ENCODE assay signal across 7 mouse cellular contexts in genomic region chr11:57644245-57645017, GRCm38 (mm10). TPM values are rescaled to one million over a fixed set of nuclear protein-coding genes. Genes with fewer than 3 reads are reported as not detected.
DNase-seq lines count a peak whose midpoint lies in the region; ATAC-seq and TF ChIP-seq lines count a peak whose summit lies in the region.

No protein-coding gene starts in this region.

- peak; percentile 53 for ATAC-seq in embryonic facial prominence, embryonic 11.5 days (replicated peaks; ENCODE audit: insufficient number of reproducible peaks, low FRiP score, low TSS enrichment, low read depth)
- peak; percentile 10; the same call in 1 of the 2 replicates for ATAC-seq in heart, embryonic 14.5 days (ENCODE audit: insufficient number of reproducible peaks, insufficient read depth, low FRiP score, low read depth)
- peak; percentile 72 for ATAC-seq in megakaryocyte, adult 5-6 weeks (ENCODE audit: poor library complexity, severe bottlenecking)

- dilution Hi-C loops in CH12.LX (cut with MboI; ENCODE audit: extremely low pct_ligation_motif_present, extremely low pct_unique_long_range_greater_than_20kb, low sequenced_read_pairs) = no loop called here

- DNase-seq in A20 (ENCODE audit: low read depth, low spot score) (peak; percentile 82), CH12.LX (ENCODE audit: extremely low read depth) (no peak)
- peak; percentile 71 for DNase-seq in embryonic facial prominence, embryonic 11.5 days (ENCODE audit: low spot score)
- peak in 1 of 2 experiments; percentile 16 for DNase-seq in left cerebral cortex, adult 2 months (ENCODE audit: extremely low spot score in 1 of 2, low spot score in 2 of 2)
- DNase-seq in spleen, adult 2 months (ENCODE audit: low read depth in 1 of 2, low spot score in 2 of 2) = peak; percentile 28 to 55

- under 1% methylated on average over 30 of the region's 30 CpGs for WGBS in embryonic facial prominence, embryonic 11.5 days
- under 1% methylated on average over 30 of the region's 30 CpGs for WGBS in heart, embryonic 14.5 days
- under 1% methylated on average over 30 of the region's 30 CpGs for WGBS in spleen, adult 2 months

- peaks cover 65% of the 10 kb centered on the region for H3K27me3 ChIP-seq in CH12.LX (replicated peaks)
- no peaks in the 10 kb centered on the region for H3K27me3 ChIP-seq in embryonic facial prominence, embryonic 11.5 days (ENCODE audit: control insufficient read depth, insufficient read depth, low read length)
- H3K27me3 ChIP-seq in heart, embryonic 14.5 days (ENCODE audit: control insufficient read depth, insufficient read depth, low read length) = no peaks in the 10 kb centered on the region
- no peaks in the 10 kb centered on the region for H3K27me3 ChIP-seq in spleen, adult 2 months (ENCODE audit: control insufficient read depth, insufficient read depth, low read length)

- in situ Hi-C loops in CH12.LX (cut with MboI; ENCODE audit: low pct_ligation_motif_present, low pct_unique_long_range_greater_than_20kb, low sequenced_read_pairs) = no loop called here

- peak overlapping the region; percentile 28; the same call in 1 of the 2 replicates for H3K9ac ChIP-seq in CH12.LX (ENCODE audit: insufficient read depth, low read depth)
- peak overlapping the region; percentile 91 for H3K9ac ChIP-seq in embryonic facial prominence, embryonic 11.5 days (replicated peaks; ENCODE audit: low read length)
- peak overlapping the region; percentile 93 for H3K9ac ChIP-seq in heart, embryonic 14.5 days (ENCODE audit: low read length)

- peak overlapping the region; percentile 86 for H3K4me2 ChIP-seq in CH12.LX (ENCODE audit: insufficient read depth, low read depth, poor library complexity, severe bottlenecking)
- peak overlapping the region; percentile 91 for H3K4me2 ChIP-seq in embryonic facial prominence, embryonic 11.5 days (ENCODE audit: low read depth, low read length)
- H3K4me2 ChIP-seq in heart, embryonic 14.5 days (ENCODE audit: low read length) = peak overlapping the region; percentile 93

- no peak for TF ChIP-seq RAD21 in CH12.LX (IDR thresholded peaks at IDR 0.05; ENCODE audit: low read depth, low read length)

- H3K79me2 ChIP-seq in CH12.LX (replicated peaks; ENCODE audit: control insufficient read depth, extremely low read depth, insufficient read depth, poor library complexity, severe bottlenecking) = no peaks in the 10 kb centered on the region

- no peak overlapping the region for H3K27ac ChIP-seq in CH12.LX (ENCODE audit: insufficient read depth, low read depth)
- 0 out of 2 replicates have a peak overlapping the region, but pooled peaks have one; percentile 16 for H3K27ac ChIP-seq in embryonic facial prominence, embryonic 11.5 days (replicated peaks; ENCODE audit: low read depth, low read length)
- H3K27ac ChIP-seq in heart, embryonic 14.5 days (replicated peaks in 1 of 2; ENCODE audit: control insufficient read depth in 1 of 2, insufficient read depth in 1 of 2, low read depth in 2 of 2, low read length in 2 of 2) = peak overlapping the region; percentile 76 to 81
- H3K27ac ChIP-seq in left cerebral cortex, adult 2 months = peak overlapping the region; percentile 85
- H3K27ac ChIP-seq in spleen, adult 2 months (ENCODE audit: insufficient read depth, low read length) = peak overlapping the region; percentile 97

- TF ChIP-seq CTCF in CH12.LX (conservative IDR thresholded peaks at IDR 0.05 in 1 of 2, IDR thresholded peaks at IDR 0.05 in 1 of 2; ENCODE audit: low read depth in 2 of 2, low read length in 2 of 2) = no peak
- TF ChIP-seq CTCF in left cerebral cortex, adult 2 months (IDR thresholded peaks at IDR 0.05) = no peak
- no peak for TF ChIP-seq CTCF in spleen, adult 2 months (IDR thresholded peaks at IDR 0.05; ENCODE audit: extremely low read depth, insufficient read depth, insufficient read length, insufficient replicate concordance)

- no peaks in the 10 kb centered on the region for H3K4me1 ChIP-seq in CH12.LX (ENCODE audit: control insufficient read depth in 1 of 2, insufficient read depth in 2 of 2)
- H3K4me1 ChIP-seq in embryonic facial prominence, embryonic 11.5 days (ENCODE audit: control insufficient read depth, insufficient read depth, low read length) = no peaks in the 10 kb centered on the region; the same call in none of the 2 replicates
- H3K4me1 ChIP-seq in heart, embryonic 14.5 days (ENCODE audit: control insufficient read depth in 2 of 2, insufficient read depth in 2 of 2, low read length in 2 of 2) = peaks cover 2 to 7% of the 10 kb centered on the region in 2 experiments
- peaks cover 19% of the 10 kb centered on the region for H3K4me1 ChIP-seq in spleen, adult 2 months (ENCODE audit: control insufficient read depth, insufficient read depth, insufficient read length)

- H3K4me3 ChIP-seq in CH12.LX (replicated peaks in 1 of 3; ENCODE audit: low read depth in 2 of 3, low read length in 2 of 3, poor library complexity in 1 of 3) = peak overlapping the region in 2 of 3 experiments; percentile 49 to 72
- peak overlapping the region; percentile 76 for H3K4me3 ChIP-seq in embryonic facial prominence, embryonic 11.5 days (ENCODE audit: low read depth, low read length)
- H3K4me3 ChIP-seq in heart, embryonic 14.5 days (ENCODE audit: control insufficient read depth in 1 of 2, insufficient read depth in 1 of 2, low read depth in 1 of 2, low read length in 2 of 2) = peak overlapping the region; percentile 74 to 77
- H3K4me3 ChIP-seq in left cerebral cortex, adult 2 months = peak overlapping the region; percentile 59
- peak overlapping the region; percentile 91 for H3K4me3 ChIP-seq in spleen, adult 2 months (ENCODE audit: extremely low read depth, insufficient read depth, insufficient read length)

- peaks cover 12% of the 10 kb centered on the region for H3K9me3 ChIP-seq in CH12.LX (replicated peaks; ENCODE audit: low read length)
- no peaks in the 10 kb centered on the region for H3K9me3 ChIP-seq in embryonic facial prominence, embryonic 11.5 days (replicated peaks; ENCODE audit: control insufficient read depth, low read length)
- H3K9me3 ChIP-seq in heart, embryonic 14.5 days (ENCODE audit: control insufficient read depth, low read length) = no peaks in the 10 kb centered on the region

- intact Hi-C loops in left cerebral cortex, adult 2 months (cut with DNase I) = loop anchor here (5.0 to 10.0 kb wide), 2 partner anchors 53 to 130 kb away; no protein-coding TSS in a partner anchor

- TF ChIP-seq POLR2A in CH12.LX (IDR thresholded peaks at IDR 0.05; ENCODE audit: low read depth, low read length) = no peak
- TF ChIP-seq POLR2A in spleen, adult 2 months (IDR thresholded peaks at IDR 0.05; ENCODE audit: low read depth, low read length) = no peak

- H3K36me3 ChIP-seq in CH12.LX (replicated peaks in 1 of 2; ENCODE audit: control insufficient read depth in 1 of 2, insufficient read depth in 1 of 2, low read length in 1 of 2) = no peaks in the 10 kb centered on the region
- no peaks in the 10 kb centered on the region for H3K36me3 ChIP-seq in embryonic facial prominence, embryonic 11.5 days (replicated peaks; ENCODE audit: control insufficient read depth, insufficient read depth, low read depth, low read length)
- H3K36me3 ChIP-seq in heart, embryonic 14.5 days (ENCODE audit: control insufficient read depth, insufficient read depth, low read length) = no peaks in the 10 kb centered on the region
- 0 out of 2 replicates have a peak, but pooled peaks cover 2% of the 10 kb centered on the region for H3K36me3 ChIP-seq in spleen, adult 2 months (ENCODE audit: control insufficient read depth, insufficient read depth, low read length)

- TF ChIP-seq EP300 in CH12.LX (IDR thresholded peaks at IDR 0.05; ENCODE audit: low read length) = no peak

TF ChIP-seq in CH12.LX, 34 proteins besides CTCF, POLR2A, EP300 and RAD21:
- no peak for TF ChIP-seq HCFC1 (IDR thresholded peaks at IDR 0.05; ENCODE audit: low read depth, low read length)
- 0 out of 2 replicates have a peak, but pooled peaks have one; percentile 21 for TF ChIP-seq MYC (IDR thresholded peaks at IDR 0.05; ENCODE audit: low read depth, low read length)
- TF ChIP-seq MAX (IDR thresholded peaks at IDR 0.05; ENCODE audit: low read length) = 0 out of 2 replicates have a peak, but pooled peaks have one; percentile 31
- 0 out of 2 replicates have a peak, but pooled peaks have one; percentile 26 for TF ChIP-seq UBTF (IDR thresholded peaks at IDR 0.05; ENCODE audit: low read depth, low read length)
- TF ChIP-seq GABPA (IDR thresholded peaks at IDR 0.05; ENCODE audit: insufficient replicate concordance, low read depth, low read length) = no peak
TF ChIP-seq in CH12.LX: peak in this region for 3.

RNA-seq across cellular contexts. Expression of gene Galnt10, which starts 0.8 kb away (rescaled TPM):
- 0.85 and 0.92 TPM in 2 replicates for total RNA-seq in CH12.LX (2012; rRNA removed)
- total RNA-seq in CH12.LX (2014; rRNA removed) = not detected in 2 replicates
- polyA plus RNA-seq in CH12.LX (2012; ENCODE audit: insufficient read length, low read depth) = 0.07 TPM in 1 of 2 replicates, not detected in the other
- 12.0 and 12.4 TPM in 2 replicates for polyA plus RNA-seq in embryonic facial prominence, embryonic 11.5 days (2014; fragmentation: Nextera tagmentation; extraction: Ambion mirVana)
- polyA plus RNA-seq in heart, embryonic 14.5 days (2014; fragmentation: Nextera tagmentation; extraction: Ambion mirVana) = 6.3 and 6.6 TPM in 2 replicates
- total RNA-seq in left cerebral cortex, adult 2 months (2021) = 1 to 10 TPM; 5.9 to 7.4 TPM
- 14.6 and 16.6 TPM in 2 replicates for total RNA-seq in megakaryocyte, adult 5-6 weeks (2015)
- 22.2 and 28.7 TPM in 2 replicates for total RNA-seq in megakaryocyte, adult 5-6 weeks (2017)
- 19.2 and 19.4 TPM in 2 replicates for polyA plus RNA-seq in spleen, adult 2 months (2012; rRNA removed)

Comparison
In these comparisons a context has a peak if more than half of its experiments do, and no peak if none do; other contexts are left out.
1. H3K9ac ChIP-seq: peak in every context shown above with its lines; median percentile 93 in heart, embryonic 14.5 days; 91 in embryonic facial prominence, embryonic 11.5 days; 28 in CH12.LX.
2. ATAC-seq: peak in every context shown above with its lines; median percentile 72 in megakaryocyte, adult 5-6 weeks; 53 in embryonic facial prominence, embryonic 11.5 days; 10 in heart, embryonic 14.5 days.